Mouse (Mus musculus) ES-E14 (cell line): ENCODE data around the gene Tbc1d22b.

Source experiments
- CHD2 ChIP-seq: IDR thresholded peaks from 2 replicates; pipeline ENCODE4 v1.6.1; 2014; ENCODE audit warnings: mild to moderate bottlenecking, low read depth, low read length, inconsistent platforms
- ZNF384 ChIP-seq: IDR thresholded peaks from 2 replicates; pipeline ENCODE4 v1.6.1; 2012; ENCODE audit warnings: low read depth, low read length, inconsistent platforms

DNA sequence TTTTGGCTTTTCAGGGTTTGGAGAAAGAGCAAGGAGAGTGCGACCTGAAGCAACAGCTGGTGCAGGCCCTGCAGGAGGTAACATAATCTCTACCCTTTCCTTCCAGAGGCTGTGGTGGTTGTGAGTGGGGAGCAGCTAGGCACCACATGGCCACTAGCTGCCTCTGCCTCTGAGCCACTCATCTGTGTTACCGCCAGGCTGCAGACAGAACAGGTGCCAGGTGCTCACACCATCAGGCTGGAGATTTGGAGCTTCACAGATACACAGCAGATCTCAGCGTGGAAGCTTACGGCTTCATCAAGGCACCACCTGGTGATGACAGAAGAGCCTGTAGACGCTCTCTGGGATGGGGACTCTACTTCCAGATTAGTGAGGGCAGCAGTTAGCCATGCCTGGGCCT is 79.4 kb downstream of the Tbc1d22b start:
- TF ChIP-seq ZNF384 (no peak), CHD2 (no peak)
